Mouse (Mus musculus): ENCODE results near the gene Scn8a.

DNA sequence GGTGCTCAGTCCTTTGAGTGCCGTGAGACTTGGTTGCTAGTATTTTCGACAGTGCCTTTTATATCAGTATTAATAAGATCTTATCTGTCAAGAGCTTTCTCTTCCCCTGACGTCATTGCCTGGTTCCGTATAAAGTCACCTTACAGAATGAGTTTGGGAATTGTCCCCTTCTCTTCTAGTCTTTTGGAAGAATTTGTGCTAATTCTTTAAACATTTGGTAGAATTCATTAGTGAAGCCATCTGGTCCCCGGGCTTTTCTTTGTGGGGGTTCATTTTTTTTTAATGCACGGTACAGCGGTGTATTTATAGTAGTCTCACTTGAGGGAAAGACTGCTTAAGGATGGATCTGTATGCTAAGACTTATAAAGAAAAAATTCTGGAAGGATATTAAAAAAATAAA is 84.3 kb downstream of the Scn8a start:
- TF ChIP-seq POLR2A (IDR thresholded peaks at IDR 0.05; ENCODE audit: insufficient read length, low read depth) = no peak
- no peak for TF ChIP-seq MYOD1 (IDR thresholded peaks at IDR 0.05; ENCODE audit: control insufficient read depth in 1 of 3, insufficient read length in 2 of 3, low read depth in 2 of 3)
- no peak for TF ChIP-seq MAX (IDR thresholded peaks at IDR 0.05; ENCODE audit: low read depth)
- TF ChIP-seq USF1 (IDR thresholded peaks at IDR 0.05; ENCODE audit: low read depth) = no peak
- TF ChIP-seq TCF12 (IDR thresholded peaks at IDR 0.05; ENCODE audit: insufficient read depth, poor library complexity, severe bottlenecking) = no peak
- TF ChIP-seq TCF3 (IDR thresholded peaks at IDR 0.05; ENCODE audit: insufficient read length, low read depth) = no peak
- no peak for TF ChIP-seq SRF (IDR thresholded peaks at IDR 0.05; ENCODE audit: control insufficient read depth, insufficient read length, low read depth)
- TF ChIP-seq E2F4 (IDR thresholded peaks at IDR 0.05; ENCODE audit: insufficient read depth) = no peak
- TF ChIP-seq CEBPB (IDR thresholded peaks at IDR 0.05; ENCODE audit: insufficient read depth, poor library complexity, severe bottlenecking) = no peak
- no peak for TF ChIP-seq MYOG (IDR thresholded peaks at IDR 0.05; ENCODE audit: control insufficient read depth in 1 of 3, insufficient read depth in 1 of 3, insufficient read length in 2 of 3, low read depth in 2 of 3)
- no peak for TF ChIP-seq POLR2AphosphoS2 (IDR thresholded peaks at IDR 0.05; ENCODE audit: insufficient read length, low read depth)
- no peak for TF ChIP-seq REST (IDR thresholded peaks at IDR 0.05; ENCODE audit: insufficient read depth, insufficient read length)
